Mouse (Mus musculus) neutrophil, adult 65 days (primary cell): ENCODE measurements around the gene Plp2. TPM values are rescaled to one million over a fixed set of nuclear protein-coding genes. Genes with fewer than 3 reads are reported as not detected.

ENCODE experiments used
- total RNA-seq: library from RNA; stranded (reverse); gene quantifications from 2 replicates; pipeline ENCODE4 v1.2.4, GENCODE M21; 2023

The Plp2 gene
- 518 and 532 TPM in 2 replicates for total RNA-seq

DNA sequence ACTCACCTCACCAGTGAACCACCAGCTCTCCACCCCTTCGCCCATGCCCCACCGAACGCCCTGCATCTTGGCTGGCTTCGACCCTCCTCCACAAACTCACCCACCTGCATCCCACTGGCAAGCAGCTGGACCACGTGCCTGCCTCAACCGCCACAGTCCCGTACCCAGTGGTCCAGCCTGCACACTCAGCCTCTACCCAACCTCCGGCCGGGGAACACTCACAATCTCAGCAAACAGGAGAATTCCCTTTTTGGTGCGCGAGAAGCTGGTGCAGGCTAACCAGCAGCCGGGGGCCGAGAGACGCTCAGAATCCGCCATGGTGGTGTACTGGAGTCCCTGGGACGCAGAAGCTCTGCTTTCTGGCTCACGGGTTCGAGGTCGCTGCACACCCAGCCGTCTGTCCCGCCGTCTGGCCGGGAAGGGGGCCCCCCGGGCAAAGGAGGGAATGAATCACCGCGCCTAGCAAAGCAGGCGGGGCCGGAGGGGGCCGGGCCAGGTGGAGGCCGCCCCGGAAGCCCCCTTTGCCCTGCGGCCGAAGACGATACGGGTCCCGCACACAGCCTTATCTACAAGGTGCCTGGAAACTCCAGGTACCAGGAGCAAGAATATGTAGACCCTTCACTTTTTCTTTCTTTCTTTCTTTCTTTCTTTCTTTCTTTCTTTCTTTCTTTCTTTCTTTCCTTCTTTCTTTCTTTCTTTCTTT is at the start of gene Plp2:
Gene Plp2, minus strand, starts transcription at position 470 of the 703 bp plus-strand sequence.

GRCm38 (mm10) chrX:7714135-7714899 is 43.1 kb upstream of the Plp2 start, which contains the start of gene Wdr45:
TSS of gene Wdr45 (plus strand) at chrX:7714333.

DNA sequence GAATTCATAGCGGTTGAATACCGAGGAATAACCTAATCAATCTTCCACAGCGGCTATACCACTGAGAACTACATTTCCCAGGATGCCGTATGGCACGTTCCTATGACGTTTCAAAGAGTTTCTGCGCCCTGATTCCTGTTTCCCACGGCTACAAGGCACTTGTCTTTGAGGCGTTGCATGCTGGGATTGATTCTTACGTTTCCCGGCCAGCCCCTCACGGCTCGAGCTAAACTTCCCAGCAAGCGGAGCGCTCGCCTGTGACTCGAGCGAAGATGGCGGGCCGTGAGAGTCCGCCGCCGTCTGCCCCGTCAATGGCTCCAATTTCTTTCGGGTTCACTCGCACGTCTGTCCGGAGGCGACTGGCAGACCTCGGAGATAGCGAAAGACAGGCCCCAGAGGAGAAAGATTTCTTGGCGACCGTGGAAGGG is 25.8 kb upstream of the Plp2 start, which contains the start of gene Gpkow:
Gene Gpkow, plus strand, starts transcription at position 178 of the 428 bp plus-strand sequence.

DNA sequence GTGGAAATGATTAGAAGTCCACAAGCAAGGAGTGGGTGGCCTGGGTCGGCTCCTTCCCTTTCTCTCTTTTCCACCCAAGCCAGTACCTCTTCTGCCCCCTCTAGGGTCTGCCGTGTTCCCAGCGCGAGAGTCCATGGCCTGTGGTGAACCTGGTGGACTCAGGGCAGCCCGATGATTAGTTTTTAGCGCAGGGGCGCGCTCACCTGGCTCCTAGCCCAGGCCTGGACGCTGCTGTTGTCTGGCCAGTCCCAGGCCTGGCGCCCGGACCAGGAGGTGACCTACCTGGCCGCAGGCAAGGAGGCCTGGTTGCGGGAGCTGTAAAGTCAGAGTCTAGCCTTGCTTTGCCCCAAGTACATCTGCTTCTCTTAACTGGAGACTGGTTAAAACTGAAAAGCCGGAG is 9.7 kb upstream of the Plp2 start, which contains the start of gene Magix:
Gene Magix, minus strand, starts transcription at position 388 of the 400 bp plus-strand sequence.

DNA sequence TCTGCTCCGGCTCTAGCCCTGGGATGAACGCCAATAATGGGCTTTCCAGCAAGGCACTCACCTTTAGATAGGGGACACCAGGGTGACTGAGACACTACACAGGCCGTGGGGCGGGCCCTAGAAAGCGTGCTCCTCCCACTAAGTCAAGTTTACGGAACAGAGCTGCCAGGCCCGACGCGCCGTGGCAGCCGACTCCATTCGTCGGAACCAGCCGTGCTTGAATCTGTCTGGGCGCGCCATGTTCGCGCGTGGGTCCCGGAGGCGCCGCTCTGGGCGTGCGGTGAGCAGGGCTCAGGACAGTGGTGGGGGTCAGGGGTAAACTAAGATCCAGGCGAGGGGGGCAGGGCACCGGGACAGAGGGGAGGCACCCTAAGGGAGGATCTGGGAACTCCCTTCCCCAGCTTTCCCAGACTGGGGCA is 14.0 kb downstream of the Plp2 start, which contains the start of gene Prickle3:
Gene Prickle3, plus strand, starts transcription at position 40 of the 419 bp plus-strand sequence.

GRCm38 (mm10) chrX:7638401-7639091 is 32.6 kb downstream of the Plp2 start, which contains the start of gene Syp:
TSS of gene Syp (plus strand) at chrX:7638471.

Other genes starting within 250 kb of the Plp2 start
- not detected in 2 replicates for gene Foxp3, start 97.7 kb downstream of the Plp2 start, total RNA-seq
- 0.64 and 0.73 TPM in 2 replicates for gene Ppp1r3f, start 97.1 kb downstream of the Plp2 start, total RNA-seq
- 13.4 and 19.6 TPM in 2 replicates for gene Ccdc22, start 65.9 kb downstream of the Plp2 start, total RNA-seq
- 0.16 and 0.25 TPM in 2 replicates for gene Cacna1f, start 64.3 kb downstream of the Plp2 start, total RNA-seq
- gene Syp, start 32.9 kb downstream of the Plp2 start, total RNA-seq, result 2.7 and 3.8 TPM in 2 replicates
- 37.1 and 44.3 TPM in 2 replicates for gene Prickle3, start 14.1 kb downstream of the Plp2 start, total RNA-seq
- not detected in 2 replicates for gene Magix, start 9.9 kb upstream of the Plp2 start, total RNA-seq
- 45.4 and 58.6 TPM in 2 replicates for gene Gpkow, start 25.7 kb upstream of the Plp2 start, total RNA-seq
- 52.3 and 70.0 TPM in 2 replicates for gene Wdr45, start 42.9 kb upstream of the Plp2 start, total RNA-seq
- gene Gm45208, start 50.9 kb upstream of the Plp2 start, total RNA-seq, result 1.8 and 1.9 TPM in 2 replicates
- 2.0 and 2.6 TPM in 2 replicates for gene Praf2, start 57.0 kb upstream of the Plp2 start, total RNA-seq
- gene Ccdc120, start 79.5 kb upstream of the Plp2 start, total RNA-seq, result not detected in 2 replicates
- gene Tfe3, start 91.2 kb upstream of the Plp2 start, total RNA-seq, result 85.6 and 90.4 TPM in 2 replicates
- 135 and 164 TPM in 2 replicates for gene Gripap1, start 118.4 kb upstream of the Plp2 start, total RNA-seq
- gene Kcnd1, start 150.9 kb upstream of the Plp2 start, total RNA-seq, result 1.4 and 2.0 TPM in 2 replicates
- 129 and 151 TPM in 2 replicates for gene Otud5, start 170.0 kb upstream of the Plp2 start, total RNA-seq
- gene Pim2, start 206.9 kb upstream of the Plp2 start, total RNA-seq, result 2.2 and 4.1 TPM in 2 replicates
- gene Slc35a2, start 212.6 kb upstream of the Plp2 start, total RNA-seq, result 25.5 and 28.1 TPM in 2 replicates
- gene Pqbp1, start 227.9 kb upstream of the Plp2 start, total RNA-seq, result 34.5 and 34.7 TPM in 2 replicates
- 44.3 and 45.8 TPM in 2 replicates for gene Timm17b, start 228.0 kb upstream of the Plp2 start, total RNA-seq
- gene Gm10491, start 236.4 kb upstream of the Plp2 start, total RNA-seq, result not detected in 2 replicates
- not detected in 2 replicates for gene Gm10490, start 238.2 kb upstream of the Plp2 start, total RNA-seq
- gene Pcsk1n, start 248.4 kb upstream of the Plp2 start, total RNA-seq, result not detected in 2 replicates